Mouse (Mus musculus) megakaryocyte progenitor cell, adult 5-6 weeks (primary cell): ENCODE results near the gene Rin1. TPM values are rescaled to one million over a fixed set of nuclear protein-coding genes. Genes with fewer than 3 reads are reported as not detected.

Source experiments
- ATAC-seq: replicated peaks from 2 replicates; pipeline ENCODE4 v1.8.0; 2016; ENCODE audit warnings: mild to moderate bottlenecking, moderate TSS enrichment, inconsistent platforms; ENCODE audit not compliant: poor library complexity
- total RNA-seq, 2 experiments: library from RNA; stranded (forward) in 1 of 2; stranded (reverse) in 1 of 2; fragments of 157-497, 149-512 nt in 1 of 2; fragments of 200-1000 nt in 1 of 2; gene quantifications; 2 replicates each; pipeline versions ENCODE4 v1.2.3 to v1.2.4; 2015 to 2017

Rin1 gene
- total RNA-seq, 2 experiments from 2014 or later, result 0.12 to 0.22 TPM

GRCm38 (mm10) chr19:5089324-5089723 is 39.0 kb downstream of the Rin1 start:
- ATAC-seq, result no peak

GRCm38 (mm10) chr19:5092083-5092482 is 41.8 kb downstream of the Rin1 start:
- ATAC-seq, result no peak

- no peak for ATAC-seq
Measured at GRCm38 (mm10) chr19:5093481-5094242, 43.4 kb downstream of the Rin1 start.

GRCm38 (mm10) chr19:5094243-5094632 is 44.0 kb downstream of the Rin1 start:
- ATAC-seq, result peak; percentile 92

- no peak for ATAC-seq
Measured at GRCm38 (mm10) chr19:5094746-5095417, 44.6 kb downstream of the Rin1 start.

GRCm38 (mm10) chr19:5095887-5096474 is 45.7 kb downstream of the Rin1 start:
- ATAC-seq, result no peak

GRCm38 (mm10) chr19:5097521-5098362 is 47.5 kb downstream of the Rin1 start:
- no peak for ATAC-seq

GRCm38 (mm10) chr19:5098363-5099143 is 48.3 kb downstream of the Rin1 start, which contains the start of gene Cnih2:
Gene Cnih2, minus strand, starts transcription at chr19:5098521.
- ATAC-seq, result peak; percentile 47

GRCm38 (mm10) chr19:5106074-5106473 is 55.8 kb downstream of the Rin1 start:
- no peak for ATAC-seq

Other genes with a start within 250 kb of the Rin1 start
- gene Gm21992, start 238.9 kb upstream of the Rin1 start, total RNA-seq (2015), result 23.2 and 23.5 TPM in 2 replicates
- 18.2 and 35.5 TPM in 2 replicates for gene Gm21992, start 238.9 kb upstream of the Rin1 start, total RNA-seq (2017)
- 42.7 and 45.9 TPM in 2 replicates for gene Rbm14, start 238.8 kb upstream of the Rin1 start, total RNA-seq (2015)
- 18.9 and 20.8 TPM in 2 replicates for gene Rbm14, start 238.8 kb upstream of the Rin1 start, total RNA-seq (2017)
- gene Ccs, start 211.1 kb upstream of the Rin1 start, total RNA-seq (2015), result 30.0 and 30.6 TPM in 2 replicates
- gene Ccs, start 211.1 kb upstream of the Rin1 start, total RNA-seq (2017), result 31.9 and 32.3 TPM in 2 replicates
- not detected in 2 replicates for gene Ccdc87, start 211.1 kb upstream of the Rin1 start, total RNA-seq (2015)
- not detected in 2 replicates for gene Ccdc87, start 211.1 kb upstream of the Rin1 start, total RNA-seq (2017)
- 2.0 and 6.8 TPM in 2 replicates for gene Ctsf, start 195.4 kb upstream of the Rin1 start, total RNA-seq (2015)
- gene Ctsf, start 195.4 kb upstream of the Rin1 start, total RNA-seq (2017), result 2.9 and 11.5 TPM in 2 replicates
- gene Actn3, start 172.6 kb upstream of the Rin1 start, total RNA-seq (2015), result 0.20 TPM in 1 of 2 replicates, not detected in the other
- gene Actn3, start 172.6 kb upstream of the Rin1 start, total RNA-seq (2017), result not detected in 2 replicates
- 6.8 TPM in 2 replicates for gene Zdhhc24, start 171.8 kb upstream of the Rin1 start, total RNA-seq (2015)
- 3.6 and 6.8 TPM in 2 replicates for gene Zdhhc24, start 171.8 kb upstream of the Rin1 start, total RNA-seq (2017)
- gene Bbs1, start 143.9 kb upstream of the Rin1 start, total RNA-seq (2015), result 0.59 and 0.88 TPM in 2 replicates
- 2.2 and 3.2 TPM in 2 replicates for gene Bbs1, start 143.9 kb upstream of the Rin1 start, total RNA-seq (2017)
- gene Dpp3, start 122.2 kb upstream of the Rin1 start, total RNA-seq (2015), result 29.5 and 31.6 TPM in 2 replicates
- gene Dpp3, start 122.2 kb upstream of the Rin1 start, total RNA-seq (2017), result 46.3 and 47.9 TPM in 2 replicates
- not detected in 2 replicates for gene Peli3, start 107.4 kb upstream of the Rin1 start, total RNA-seq (2015)
- gene Peli3, start 107.4 kb upstream of the Rin1 start, total RNA-seq (2017), result not detected in 2 replicates
- 32.3 and 32.4 TPM in 2 replicates for gene Mrpl11, start 88.3 kb upstream of the Rin1 start, total RNA-seq (2015)
- 51.6 and 63.6 TPM in 2 replicates for gene Mrpl11, start 88.3 kb upstream of the Rin1 start, total RNA-seq (2017)
- gene Npas4, start 60.2 kb upstream of the Rin1 start, total RNA-seq (2015), result not detected in 2 replicates
- gene Npas4, start 60.2 kb upstream of the Rin1 start, total RNA-seq (2017), result not detected in 2 replicates
- 3.6 and 5.2 TPM in 2 replicates for gene Slc29a2, start 26.6 kb upstream of the Rin1 start, total RNA-seq (2015)
- gene Slc29a2, start 26.6 kb upstream of the Rin1 start, total RNA-seq (2017), result 1.1 and 2.9 TPM in 2 replicates
- gene B4gat1, start 11.7 kb upstream of the Rin1 start, total RNA-seq (2015), result 0.99 TPM in 1 of 2 replicates, not detected in the other
- 0.75 TPM in 1 of 2 replicates, not detected in the other for gene B4gat1, start 11.7 kb upstream of the Rin1 start, total RNA-seq (2017)
- gene AC124502.3, start 11.6 kb upstream of the Rin1 start, total RNA-seq (2015), result 6.1 and 6.4 TPM in 2 replicates
- 8.0 and 8.2 TPM in 2 replicates for gene AC124502.3, start 11.6 kb upstream of the Rin1 start, total RNA-seq (2017)
- gene Brms1, start 9.1 kb upstream of the Rin1 start, total RNA-seq (2015), result 12.8 and 19.7 TPM in 2 replicates
- gene Brms1, start 9.1 kb upstream of the Rin1 start, total RNA-seq (2017), result 36.6 and 39.8 TPM in 2 replicates
- 0.20 and 0.30 TPM in 2 replicates for gene Cd248, start 17.6 kb downstream of the Rin1 start, total RNA-seq (2015)
- 0.20 and 0.25 TPM in 2 replicates for gene Cd248, start 17.6 kb downstream of the Rin1 start, total RNA-seq (2017)
- gene Tmem151a, start 35.0 kb downstream of the Rin1 start, total RNA-seq (2015), result 0.02 TPM in 1 of 2 replicates, not detected in the other
- not detected in 2 replicates for gene Tmem151a, start 35.0 kb downstream of the Rin1 start, total RNA-seq (2017)
- 44.2 and 45.3 TPM in 2 replicates for gene Yif1a, start 38.1 kb downstream of the Rin1 start, total RNA-seq (2015)
- gene Yif1a, start 38.1 kb downstream of the Rin1 start, total RNA-seq (2017), result 9.1 and 12.3 TPM in 2 replicates
- gene Cnih2, start 48.0 kb downstream of the Rin1 start, total RNA-seq (2015), result 0.17 and 0.66 TPM in 2 replicates
- gene Cnih2, start 48.0 kb downstream of the Rin1 start, total RNA-seq (2017), result not detected in 2 replicates
- 50.8 and 56.7 TPM in 2 replicates for gene Rab1b, start 56.6 kb downstream of the Rin1 start, total RNA-seq (2015)
- 78.1 and 106 TPM in 2 replicates for gene Rab1b, start 56.6 kb downstream of the Rin1 start, total RNA-seq (2017)
- gene Klc2, start 68.1 kb downstream of the Rin1 start, total RNA-seq (2015), result 1.2 and 1.6 TPM in 2 replicates
- gene Klc2, start 68.1 kb downstream of the Rin1 start, total RNA-seq (2017), result 2.7 and 3.8 TPM in 2 replicates
- 14.8 and 16.2 TPM in 2 replicates for gene Pacs1, start 222.6 kb downstream of the Rin1 start, total RNA-seq (2015)
- 5.1 and 7.1 TPM in 2 replicates for gene Pacs1, start 222.6 kb downstream of the Rin1 start, total RNA-seq (2017)
- gene Sf3b2, start 245.0 kb downstream of the Rin1 start, total RNA-seq (2015), result 119 and 147 TPM in 2 replicates
- gene Sf3b2, start 245.0 kb downstream of the Rin1 start, total RNA-seq (2017), result 239 and 261 TPM in 2 replicates
- not detected in 2 replicates for gene Gal3st3, start 247.8 kb downstream of the Rin1 start, total RNA-seq (2015)
- gene Gal3st3, start 247.8 kb downstream of the Rin1 start, total RNA-seq (2017), result not detected in 2 replicates